Mouse (Mus musculus) liver, adult 2 months (tissue): ENCODE measurements at regions not wholly inside any gene's neighbourhood (a gene's known extent, or its start where the extent isn't known, plus 50 kb on each side); places are given as distances from the start of the nearest gene placed in this dataset.

Experiments used
- CTCF ChIP-seq: fragments of 200-500 bp; IDR thresholded peaks from 2 replicates; pipeline ENCODE4 v1.5.1; 2011; ENCODE audit warnings: low read depth, low read length, control low read depth
- POLR2A ChIP-seq: fragments of 200-500 bp; IDR thresholded peaks from 2 replicates; pipeline ENCODE4 v1.6.1; 2011; ENCODE audit warnings: low read length, control low read depth; ENCODE audit not compliant: insufficient read depth; ENCODE audit errors: extremely low read depth

GRCm38 (mm10) chr10:92146263-92146662, 576.0 kb downstream of the Nedd1 start:
- TF ChIP-seq POLR2A = no peak
- TF ChIP-seq CTCF = no peak
